Mouse (Mus musculus) cerebellum, adult 11-12 months (tissue): ENCODE measurements around the gene Olfr901.
"Not testable (repeated sequence)": the region's sequence is repeated elsewhere in the genome, so short reads cannot be mapped to it uniquely, and the experiment has no call there.

Experiments
- DNase-seq: peaks from one replicate; pipeline ENCODE4 v3.0.0; 2022

Olfr901 gene

GRCm38 (mm10) chr9:38429155-38429554 is at the start of gene Olfr901:
Olfr901 (plus strand) TSS chr9:38429455.
- no peak for DNase-seq

- no peak for DNase-seq
These were observed 27.9 kb upstream of the Olfr901 start, which contains the start of gene Olfr147 for GRCm38 (mm10) chr9:38401398-38401797. Olfr147 (plus strand) TSS chr9:38401698.

GRCm38 (mm10) chr9:38407502-38407901 is 21.8 kb upstream of the Olfr901 start:
- not testable (repeated sequence) for DNase-seq

- DNase-seq = not testable (repeated sequence)
These were observed 15.8 kb upstream of the Olfr901 start for GRCm38 (mm10) chr9:38413502-38413901.

- no peak for DNase-seq
These were observed 5.5 kb upstream of the Olfr901 start for GRCm38 (mm10) chr9:38423801-38424200.

- DNase-seq = no peak
These were observed 2.2 kb upstream of the Olfr901 start for GRCm38 (mm10) chr9:38427026-38427425.

GRCm38 (mm10) chr9:38447352-38447751 is 18.1 kb downstream of the Olfr901 start, which contains the start of gene Olfr902:
Olfr902 (plus strand) TSS chr9:38447652.
- DNase-seq = no peak

- DNase-seq = no peak
These were observed 33.6 kb downstream of the Olfr901 start, which contains the start of gene Olfr904 for GRCm38 (mm10) chr9:38462844-38463243. Olfr904 (plus strand) TSS chr9:38463144.

- no peak for DNase-seq
These were observed 41.6 kb downstream of the Olfr901 start, which contains the start of gene Olfr905 for GRCm38 (mm10) chr9:38470807-38471206. Olfr905 (plus strand) TSS chr9:38471107.
